Mouse (Mus musculus): ENCODE results near the gene Olfr1100.

Olfr1100 gene

GRCm38 (mm10) chr2:86979854-86980253 lies at the start of gene Olfr1100:
Gene Olfr1100, minus strand, starts transcription at chr2:86979954.
- DNase-seq: no peak

DNA sequence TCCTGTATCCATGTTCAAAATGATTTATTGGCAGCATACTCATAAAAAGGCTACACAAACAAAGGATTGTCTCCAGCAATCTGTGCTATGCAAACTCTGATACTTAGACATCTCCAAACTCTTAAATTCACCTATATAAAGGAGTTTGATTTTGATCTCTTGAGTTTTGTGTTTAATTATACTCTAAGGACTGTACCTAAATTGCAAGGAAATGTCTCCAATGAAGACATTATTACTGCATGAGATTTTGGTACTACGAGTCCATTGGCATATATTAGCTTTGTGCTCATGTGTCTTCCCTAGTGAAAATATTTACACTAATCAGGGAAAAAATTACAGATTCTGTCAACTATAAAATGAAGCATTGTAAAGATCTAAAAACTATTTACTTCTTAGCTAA lies 47.2 kb upstream of the Olfr1100 start, which contains the start of gene Olfr1104:
Gene Olfr1104 (minus strand): TSS at position 101 of the 400 bp plus-strand sequence.
- DNase-seq: no peak

DNA sequence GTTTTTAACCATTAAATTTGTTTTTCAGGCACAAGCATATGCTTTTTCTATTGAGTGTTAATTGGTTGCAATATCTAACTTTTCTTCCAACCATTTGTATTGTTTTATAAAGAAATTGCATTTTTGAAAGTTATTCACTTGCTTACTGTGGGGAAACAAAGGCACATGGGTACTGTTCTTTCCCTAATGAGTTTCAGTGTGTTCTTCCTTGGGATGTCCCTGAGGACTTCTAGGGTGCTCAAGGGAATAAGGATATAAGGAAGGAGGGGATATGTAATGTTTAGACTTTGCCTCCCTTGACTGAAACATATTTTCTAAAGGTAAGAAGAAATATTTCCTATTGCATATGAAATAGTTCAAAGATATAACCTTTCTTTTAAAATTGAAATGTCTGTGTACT lies 18.3 kb upstream of the Olfr1100 start, which contains the start of gene Olfr1102:
Gene Olfr1102 (plus strand): TSS at position 301 of the 400 bp plus-strand sequence.
- DNase-seq: no peak

- no peak for DNase-seq
Measured at GRCm38 (mm10) chr2:86991121-86991520, 11.4 kb upstream of the Olfr1100 start, which contains the start of gene Olfr1101. Gene Olfr1101, minus strand, starts transcription at chr2:86991221.

- DNase-seq: no peak
Measured at GRCm38 (mm10) chr2:86960593-86960992, 19.2 kb downstream of the Olfr1100 start, which contains the start of gene Olfr1099. Gene Olfr1099, minus strand, starts transcription at chr2:86960693.

- peak; percentile 4 for DNase-seq
Measured at GRCm38 (mm10) chr2:86926557-86926956, 53.2 kb downstream of the Olfr1100 start.

All from right cerebral cortex, postnatal 25 days (tissue).